Mouse (Mus musculus): ENCODE measurements around the gene Depp1. TPM values are rescaled to one million over a fixed set of nuclear protein-coding genes. Genes with fewer than 3 reads are reported as not detected.
"Not testable (repeated sequence)": the region's sequence is repeated elsewhere in the genome, so short reads cannot be mapped to it uniquely, and the experiment has no call there.

The Depp1 gene
- polyA plus RNA-seq (2015; fragmentation: Nextera tagmentation; extraction: Ambion mirVana): 38.3 and 47.2 TPM in 2 replicates

DNA sequence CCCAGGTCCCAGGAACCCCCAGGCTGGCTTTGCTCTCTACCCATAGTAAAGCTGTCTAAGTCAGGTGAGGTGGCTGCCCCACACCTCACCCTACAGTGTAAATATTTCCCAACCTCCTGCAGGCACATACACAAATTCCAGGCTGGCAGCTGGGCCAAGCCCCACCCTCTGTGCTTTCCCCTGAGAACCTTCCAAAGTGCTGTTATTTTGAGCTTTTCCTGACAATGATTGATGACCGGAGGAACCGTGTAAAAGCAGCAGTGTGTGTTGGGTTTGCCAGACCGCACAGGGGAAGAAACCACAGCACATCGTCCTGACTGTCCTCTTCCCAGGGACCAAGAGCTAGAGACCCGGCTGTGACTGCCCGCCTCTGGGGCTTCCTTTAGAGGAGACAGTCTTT is at the start of gene Depp1:
Gene Depp1, plus strand, starts transcription at position 204 of the 400 bp plus-strand sequence.
- H3K4me2 ChIP-seq: no peak within 1 kb of the TSS
- ATAC-seq (ENCODE audit: insufficient number of reproducible peaks, low FRiP score, low TSS enrichment, low read depth): no peak
- peaks cover 7% of the 10 kb centered on the region; the same call in 1 of the 2 replicates for H3K4me1 ChIP-seq
- H3K4me3 ChIP-seq: peak within 1 kb of the TSS; percentile 12
- H3K9me3 ChIP-seq: no peaks in the 10 kb centered on the region
- peaks cover 10% of the 10 kb centered on the region; the same call in 1 of the 2 replicates for H3K27me3 ChIP-seq
- 14% methylated on average over 6 of the region's 6 CpGs for WGBS
- H3K36me3 ChIP-seq: no peaks in the 10 kb centered on the region
- no peak within 1 kb of the TSS for H3K27ac ChIP-seq
- H3K9ac ChIP-seq: no peak within 1 kb of the TSS

DNA sequence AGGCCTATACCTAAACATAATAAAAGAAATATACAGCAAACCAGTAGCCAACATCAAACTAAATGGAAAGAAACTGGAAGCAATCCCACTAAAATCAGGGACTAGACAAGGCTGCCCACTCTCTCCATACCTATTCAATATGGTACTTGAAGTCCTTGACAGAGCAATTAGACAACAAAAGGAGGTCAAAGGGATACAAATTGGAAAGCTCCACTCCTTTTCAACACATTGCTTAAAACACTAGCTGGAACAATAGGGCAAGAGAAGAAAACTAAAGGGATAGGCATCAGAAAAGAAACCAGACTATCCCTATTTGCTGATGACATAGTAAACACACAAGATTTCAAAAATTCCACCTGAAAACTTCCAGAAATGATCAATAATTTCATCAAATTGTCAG is 49.4 kb upstream of the Depp1 start:
- not testable (repeated sequence) for H3K27ac ChIP-seq; H3K9ac ChIP-seq; H3K4me3 ChIP-seq; H3K27me3 ChIP-seq; H3K4me1 ChIP-seq; H3K4me2 ChIP-seq; H3K9me3 ChIP-seq; H3K36me3 ChIP-seq; ATAC-seq (ENCODE audit: insufficient number of reproducible peaks, low FRiP score, low TSS enrichment, low read depth)

- H3K4me1 ChIP-seq: no peaks in the 10 kb centered on the region
- no peaks in the 10 kb centered on the region for H3K9me3 ChIP-seq
- 36% methylated on average over 4 of the region's 4 CpGs for WGBS
- H3K4me2 ChIP-seq: no peak overlapping the region
- H3K9ac ChIP-seq: no peak overlapping the region
- H3K27ac ChIP-seq: no peak overlapping the region
- H3K36me3 ChIP-seq: no peaks in the 10 kb centered on the region
- no peak for ATAC-seq (ENCODE audit: insufficient number of reproducible peaks, low FRiP score, low TSS enrichment, low read depth)
- no peak overlapping the region for H3K4me3 ChIP-seq
- H3K27me3 ChIP-seq: no peaks in the 10 kb centered on the region
Measured at GRCm38 (mm10) chr6:116607230-116607629, 43.2 kb upstream of the Depp1 start.

GRCm38 (mm10) chr6:116615719-116616118 is 34.7 kb upstream of the Depp1 start:
- no peak overlapping the region for H3K4me2 ChIP-seq
- ATAC-seq (ENCODE audit: insufficient number of reproducible peaks, low FRiP score, low TSS enrichment, low read depth): no peak
- H3K9me3 ChIP-seq: no peaks in the 10 kb centered on the region
- H3K4me1 ChIP-seq: no peaks in the 10 kb centered on the region
- no peaks in the 10 kb centered on the region for H3K36me3 ChIP-seq
- H3K27ac ChIP-seq: no peak overlapping the region
- 81% methylated on average over 2 of the region's 2 CpGs for WGBS
- H3K4me3 ChIP-seq: no peak overlapping the region
- no peak overlapping the region for H3K9ac ChIP-seq
- H3K27me3 ChIP-seq: no peaks in the 10 kb centered on the region

- no peak overlapping the region for H3K9ac ChIP-seq
- no peak overlapping the region for H3K4me2 ChIP-seq
- no peak for ATAC-seq (ENCODE audit: insufficient number of reproducible peaks, low FRiP score, low TSS enrichment, low read depth)
- H3K9me3 ChIP-seq: no peaks in the 10 kb centered on the region
- H3K27me3 ChIP-seq: no peaks in the 10 kb centered on the region
- no peak overlapping the region for H3K27ac ChIP-seq
- no peaks in the 10 kb centered on the region for H3K36me3 ChIP-seq
- H3K4me1 ChIP-seq: no peaks in the 10 kb centered on the region
- no peak overlapping the region for H3K4me3 ChIP-seq
Measured at GRCm38 (mm10) chr6:116618073-116618472, 32.3 kb upstream of the Depp1 start.

DNA sequence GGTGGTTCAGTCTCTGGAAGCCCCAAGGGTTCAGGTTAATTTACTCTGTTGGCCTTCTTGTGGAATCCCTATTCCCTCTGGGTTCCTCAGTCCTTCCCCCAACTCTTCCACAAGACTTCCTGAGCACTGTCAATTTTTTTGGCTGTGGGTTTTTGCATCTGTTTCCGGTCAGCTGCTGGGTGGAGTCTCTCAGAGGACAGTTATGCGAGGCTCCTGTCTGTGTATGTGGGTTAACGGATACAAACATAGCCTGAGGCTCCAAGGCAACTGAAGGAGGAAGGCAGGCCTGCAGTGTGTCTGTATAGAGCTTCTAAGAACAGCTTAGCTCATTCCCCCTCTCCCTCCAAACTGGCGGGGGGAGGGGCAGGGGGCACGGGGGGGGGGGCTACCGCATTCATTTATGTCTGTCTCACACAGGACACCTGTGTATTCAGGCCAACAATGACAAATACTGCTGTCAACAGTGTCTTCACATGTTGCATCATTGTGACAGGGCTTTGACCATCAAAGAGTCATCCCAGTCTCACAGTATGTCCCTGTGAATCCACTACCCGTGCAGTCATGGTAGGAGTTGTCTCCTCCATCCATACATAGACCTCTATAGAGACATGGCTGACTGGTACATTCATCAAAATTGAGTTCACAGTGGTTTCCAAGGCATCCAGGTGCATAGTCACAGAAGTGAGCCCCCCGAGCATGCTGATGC is 28.9 kb upstream of the Depp1 start:
- Histone ChIP-seq H3K9ac (no peak overlapping the region), H3K4me3 (no peak overlapping the region), H3K9me3 (no peaks in the 10 kb centered on the region), H3K27ac (no peak overlapping the region), H3K4me1 (no peaks in the 10 kb centered on the region), H3K4me2 (no peak overlapping the region), H3K27me3 (no peaks in the 10 kb centered on the region), H3K36me3 (peaks cover 16% of the 10 kb centered on the region)
- no peak for ATAC-seq (ENCODE audit: insufficient number of reproducible peaks, low FRiP score, low TSS enrichment, low read depth)
- WGBS: 51% methylated on average over 8 of the region's 8 CpGs

- H3K9me3 ChIP-seq; H3K4me1 ChIP-seq; H3K4me2 ChIP-seq; H3K27me3 ChIP-seq; H3K27ac ChIP-seq; H3K9ac ChIP-seq; ATAC-seq (ENCODE audit: insufficient number of reproducible peaks, low FRiP score, low TSS enrichment, low read depth); H3K4me3 ChIP-seq: not testable (repeated sequence)
- H3K36me3 ChIP-seq: peaks cover 19% of the 10 kb centered on the region
- WGBS: 97% methylated on average over 9 of the region's 9 CpGs
Measured at GRCm38 (mm10) chr6:116626417-116626816, 24.0 kb upstream of the Depp1 start.

DNA sequence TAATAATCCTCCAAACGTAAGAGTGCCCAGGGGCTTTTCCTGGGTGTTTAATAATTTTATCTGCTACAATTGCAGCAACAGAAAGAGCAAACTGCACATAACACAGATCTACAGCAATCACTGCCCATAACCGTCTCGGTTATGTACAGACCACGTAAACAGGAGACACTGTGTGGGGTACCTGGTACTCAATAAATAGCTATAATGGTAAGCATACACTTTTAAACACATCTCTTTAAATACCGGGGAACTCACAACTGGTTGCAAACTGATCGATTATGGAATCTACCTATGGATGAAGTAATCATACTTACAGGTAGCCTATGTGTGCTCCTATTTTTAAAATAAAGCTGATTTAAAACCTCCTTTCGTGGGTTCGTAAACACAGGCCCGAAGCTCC is 22.3 kb upstream of the Depp1 start:
- H3K27ac ChIP-seq: peak overlapping the region; percentile 91
- no peaks in the 10 kb centered on the region for H3K4me1 ChIP-seq
- WGBS: 9% methylated on average over 9 of the region's 9 CpGs
- H3K9ac ChIP-seq: peak overlapping the region; percentile 98
- H3K9me3 ChIP-seq: no peaks in the 10 kb centered on the region
- no peak for ATAC-seq (ENCODE audit: insufficient number of reproducible peaks, low FRiP score, low TSS enrichment, low read depth)
- H3K4me2 ChIP-seq: peak overlapping the region; percentile 52
- H3K36me3 ChIP-seq: peaks cover 19% of the 10 kb centered on the region
- H3K27me3 ChIP-seq: no peaks in the 10 kb centered on the region
- H3K4me3 ChIP-seq: peak overlapping the region; percentile 81

- Histone ChIP-seq H3K27me3 (no peaks in the 10 kb centered on the region), H3K4me2 (peak within 1 kb of the TSS; percentile 52), H3K36me3 (peaks cover 19% of the 10 kb centered on the region), H3K27ac (peak within 1 kb of the TSS; percentile 91), H3K4me3 (peak within 1 kb of the TSS; percentile 81), H3K9me3 (no peaks in the 10 kb centered on the region), H3K4me1 (no peaks in the 10 kb centered on the region), H3K9ac (peak within 1 kb of the TSS; percentile 98)
- ATAC-seq (ENCODE audit: insufficient number of reproducible peaks, low FRiP score, low TSS enrichment, low read depth): peak; percentile 89
- WGBS: under 1% methylated on average over 56 of the region's 56 CpGs
Measured at GRCm38 (mm10) chr6:116628539-116629171, 21.8 kb upstream of the Depp1 start, which contains the start of gene Zfp422. Zfp422 (minus strand) TSS chr6:116628999.

DNA sequence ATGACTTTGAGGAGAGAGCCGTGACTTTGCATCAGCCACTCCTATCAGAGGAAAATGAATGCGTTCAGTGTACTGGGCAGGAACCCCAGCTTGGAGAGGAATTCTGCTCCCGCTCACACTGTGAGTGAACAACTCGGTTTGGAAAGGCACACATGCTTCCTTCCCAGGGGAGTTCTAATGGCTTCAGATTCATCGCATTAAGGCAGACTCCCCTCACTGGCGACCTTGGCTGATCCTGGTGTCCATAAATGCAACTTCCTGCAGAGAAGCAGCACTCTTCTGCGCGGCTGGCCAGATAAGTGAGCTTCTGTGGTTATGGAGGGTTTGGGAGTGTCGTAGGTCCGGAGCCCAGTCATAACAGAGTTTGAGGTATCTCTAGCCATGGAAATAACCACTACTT is 20.6 kb upstream of the Depp1 start:
- ATAC-seq (ENCODE audit: insufficient number of reproducible peaks, low FRiP score, low TSS enrichment, low read depth): no peak
- H3K4me2 ChIP-seq: no peak overlapping the region
- H3K4me3 ChIP-seq: no peak overlapping the region
- no peaks in the 10 kb centered on the region for H3K9me3 ChIP-seq
- H3K27ac ChIP-seq: no peak overlapping the region
- no peak overlapping the region for H3K9ac ChIP-seq
- H3K36me3 ChIP-seq: peaks cover 15% of the 10 kb centered on the region
- H3K4me1 ChIP-seq: no peaks in the 10 kb centered on the region
- H3K27me3 ChIP-seq: no peaks in the 10 kb centered on the region
- 87% methylated on average over 10 of the region's 10 CpGs for WGBS

- Histone ChIP-seq H3K27ac (no peak overlapping the region), H3K9ac (no peak overlapping the region), H3K27me3 (no peaks in the 10 kb centered on the region), H3K4me2 (no peak overlapping the region), H3K4me1 (peaks cover 7% of the 10 kb centered on the region; the same call in 1 of the 2 replicates), H3K4me3 (no peak overlapping the region), H3K36me3 (no peaks in the 10 kb centered on the region), H3K9me3 (no peaks in the 10 kb centered on the region)
- no peak for ATAC-seq (ENCODE audit: insufficient number of reproducible peaks, low FRiP score, low TSS enrichment, low read depth)
- WGBS: 51% methylated on average over 1 of the region's 1 CpGs
Measured at GRCm38 (mm10) chr6:116632129-116632528, 18.3 kb upstream of the Depp1 start.
